Mouse (Mus musculus) lung, embryonic 15.5 days (tissue): Measurements from ENCODE around the gene Rps25. TPM values are rescaled to one million over a fixed set of nuclear protein-coding genes. Genes with fewer than 3 reads are reported as not detected.
A peak's percentile ranks its signal among the peaks of the same experiment; 100 is the strongest.
"Not testable (repeated sequence)": the region's sequence is repeated elsewhere in the genome, so short reads cannot be mapped to it uniquely, and the experiment has no call there.

ENCODE experiments used
- ATAC-seq: fragments of 200-750 bp; cut with Nextera tagmentation; 2 replicates; pipeline ENCODE4 v1.8.0; 2017; ENCODE audit warnings: moderate number of reproducible peaks, borderline replicate concordance; ENCODE audit not compliant: low FRiP score, low TSS enrichment; ENCODE audit errors: extremely low read depth
- H3K27ac ChIP-seq: fragments of 300-500 bp; sonication (generic); 2 replicates; pipeline ENCODE4 v1.5.1; 2015; ENCODE audit warnings: moderate library complexity, mild to moderate bottlenecking, inconsistent platforms
- H3K27me3 ChIP-seq: fragments of 300-500 bp; sonication (generic); 2 replicates; pipeline ENCODE4 v1.6.1; 2015; ENCODE audit warnings: inconsistent platforms
- H3K36me3 ChIP-seq: fragments of 300-500 bp; sonication (generic); 2 replicates; pipeline ENCODE4 v1.6.1; 2015; ENCODE audit warnings: inconsistent platforms
- H3K4me1 ChIP-seq: fragments of 300-500 bp; sonication (generic); 2 replicates; pipeline ENCODE4 v1.6.1; 2015; ENCODE audit warnings: inconsistent platforms
- H3K4me2 ChIP-seq: fragments of 300-500 bp; sonication (generic); 2 replicates; pipeline ENCODE4 v1.6.1; 2015; ENCODE audit warnings: inconsistent platforms, mild to moderate bottlenecking, moderate library complexity
- H3K4me3 ChIP-seq: fragments of 300-500 bp; sonication (generic); 2 replicates; pipeline ENCODE4 v1.5.1; 2015; ENCODE audit warnings: mild to moderate bottlenecking, inconsistent platforms
- H3K9ac ChIP-seq: fragments of 300-500 bp; sonication (generic); 2 replicates; pipeline ENCODE4 v1.6.1; 2015; ENCODE audit warnings: inconsistent platforms
- H3K9me3 ChIP-seq: fragments of 300-500 bp; sonication (generic); 2 replicates; pipeline ENCODE4 v1.6.1; 2016; ENCODE audit warnings: inconsistent platforms
- WGBS: fragments of 180-500 bp; shearing (Covaris S2); methylation state at CpG from one replicate; pipeline ENCODE4 v1.1.7; 2015; 5-methylcytosine and 5-hydroxymethylcytosine counted together
- polyA plus RNA-seq: library from polyadenylated mRNA; unstranded; fragments of >200 nt; fragmentation: Nextera tagmentation; extraction: Ambion mirVana; gene quantifications from 2 replicates; pipeline ENCODE4 v1.2.1, GENCODE M21; 2015

The Rps25 gene
- 1,635 and 1,709 TPM in 2 replicates for polyA plus RNA-seq

DNA sequence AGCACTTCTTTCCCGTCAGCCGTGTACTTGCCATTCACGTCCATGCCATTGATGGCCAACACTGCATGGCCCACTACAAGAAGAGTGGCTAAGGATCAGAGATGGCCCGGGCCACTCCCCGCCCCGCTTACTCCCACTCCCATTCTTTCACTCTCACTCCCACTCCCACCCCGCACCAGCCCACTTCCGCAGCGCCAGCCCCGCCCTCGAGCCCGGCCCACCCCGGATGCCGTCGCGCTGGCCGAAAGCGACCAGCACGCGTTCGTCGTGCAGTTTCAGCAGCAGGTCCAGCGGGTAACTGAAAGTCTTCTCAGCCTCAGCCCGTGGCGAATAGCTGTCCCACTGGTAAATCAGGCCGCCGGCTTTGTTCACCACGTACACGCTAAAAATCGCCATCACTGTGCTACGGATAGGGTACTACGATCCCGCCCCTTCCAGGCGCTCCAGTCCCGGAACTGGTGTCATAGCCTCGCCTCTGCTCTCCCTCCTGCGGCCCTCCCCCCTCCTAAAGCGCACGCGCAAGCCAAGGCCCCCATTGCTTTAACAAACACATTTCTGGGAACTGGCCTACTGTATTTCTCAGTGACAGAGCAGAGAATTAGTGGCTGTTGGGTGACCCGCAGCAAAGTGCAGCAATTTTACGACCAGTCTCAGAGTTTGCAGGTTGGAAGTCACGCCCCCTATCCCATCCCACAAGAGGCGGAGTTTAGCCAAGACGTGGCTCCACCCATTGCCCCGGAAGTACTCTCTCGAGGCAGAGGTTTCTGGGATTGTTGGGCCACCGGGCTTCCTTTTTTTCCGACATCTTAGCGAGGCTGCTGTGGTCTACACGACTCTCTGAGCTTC lies at the start of gene Rps25, which contains the start of gene Trappc4:
Gene Rps25 (plus strand): TSS at position 234 of the 846 bp plus-strand sequence.
Gene Trappc4 (minus strand): TSS at position 695 of the 846 bp plus-strand sequence.
- H3K4me1 ChIP-seq = peaks cover 25% of the 10 kb centered on the region
- H3K9ac ChIP-seq = peak within 1 kb of the TSS; percentile 85
- no peaks in the 10 kb centered on the region for H3K27me3 ChIP-seq
- H3K4me3 ChIP-seq = peak within 1 kb of the TSS; percentile 90
- peaks cover 70% of the 10 kb centered on the region for H3K36me3 ChIP-seq
- peak within 1 kb of the TSS; percentile 98 for H3K27ac ChIP-seq
- ATAC-seq = peak; percentile 96
- peak within 1 kb of the TSS; percentile 74 for H3K4me2 ChIP-seq
- no peaks in the 10 kb centered on the region for H3K9me3 ChIP-seq
- under 1% methylated on average over 51 of the region's 51 CpGs for WGBS

DNA sequence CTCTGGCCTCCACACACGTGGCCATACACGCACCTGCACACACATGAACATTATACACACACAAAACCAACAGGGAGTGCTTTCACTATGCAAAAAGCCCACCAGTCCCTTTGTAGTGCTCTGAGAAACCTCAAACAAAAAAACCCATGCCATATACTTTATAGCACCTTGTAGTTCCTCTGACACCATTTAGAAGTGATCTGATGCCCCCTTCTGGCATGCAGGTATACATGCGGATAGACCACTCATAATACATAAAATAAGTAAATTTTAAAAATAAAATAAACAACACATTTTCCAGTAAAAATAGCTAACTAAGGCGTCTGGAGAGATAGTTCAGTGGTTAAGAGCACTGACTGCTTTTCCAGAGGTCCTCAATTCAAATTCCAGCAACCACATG lies 49.7 kb upstream of the Rps25 start:
- Histone ChIP-seq H3K4me2 (no peak overlapping the region), H3K36me3 (peaks cover 69% of the 10 kb centered on the region), H3K27ac (no peak overlapping the region), H3K4me3 (no peak overlapping the region), H3K27me3 (no peaks in the 10 kb centered on the region), H3K9me3 (no peaks in the 10 kb centered on the region), H3K9ac (no peak overlapping the region), H3K4me1 (peaks cover 9% of the 10 kb centered on the region; the same call in 1 of the 2 replicates)
- ATAC-seq = no peak
- WGBS = 63% methylated on average over 4 of the region's 4 CpGs

DNA sequence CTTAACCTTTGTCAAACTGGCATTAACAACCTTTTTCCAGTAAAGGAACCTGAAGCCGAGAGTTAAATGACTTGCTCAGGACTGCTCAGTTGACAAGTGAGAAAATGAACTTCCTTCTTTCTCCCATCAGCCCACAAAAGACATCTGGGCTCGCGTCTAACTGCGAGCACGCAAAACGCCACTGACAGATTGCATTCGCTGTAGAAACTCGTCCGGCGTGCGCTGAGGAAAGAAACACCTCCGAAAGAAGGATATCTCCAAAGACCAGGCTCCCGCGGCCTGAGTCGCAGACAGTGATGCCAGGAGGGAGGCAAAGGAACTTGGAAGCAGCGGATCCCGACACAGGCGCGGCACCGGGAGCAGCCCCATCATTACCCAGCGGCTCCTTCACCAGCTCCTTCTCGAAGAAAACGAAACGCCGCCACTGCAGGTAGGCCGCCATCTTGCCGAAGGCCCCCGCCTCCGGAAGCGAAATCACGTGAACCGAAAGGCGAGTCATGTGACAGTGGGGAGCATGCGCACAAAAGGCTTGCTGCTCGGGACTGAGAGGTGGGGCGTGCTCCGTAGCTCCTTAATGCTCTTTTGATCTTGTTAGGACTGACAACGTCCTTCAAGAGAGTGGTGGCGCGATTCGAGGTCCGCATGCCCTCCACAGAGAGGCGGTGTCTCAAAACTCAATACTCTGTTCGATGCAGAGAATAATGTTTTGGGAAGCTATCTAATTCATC lies 45.6 kb upstream of the Rps25 start, which contains the start of gene Vps11:
Gene Vps11 (minus strand): TSS at position 481 of the 728 bp plus-strand sequence.
- H3K4me2 ChIP-seq = peak within 1 kb of the TSS; percentile 76
- H3K27ac ChIP-seq = peak within 1 kb of the TSS; percentile 48
- peaks cover 9% of the 10 kb centered on the region; the same call in 1 of the 2 replicates for H3K4me1 ChIP-seq
- peak within 1 kb of the TSS; percentile 70 for H3K4me3 ChIP-seq
- peak within 1 kb of the TSS; percentile 67 for H3K9ac ChIP-seq
- peaks cover 28% of the 10 kb centered on the region for H3K36me3 ChIP-seq
- no peaks in the 10 kb centered on the region for H3K9me3 ChIP-seq
- under 1% methylated on average over 44 of the region's 44 CpGs for WGBS
- peak; percentile 95 for ATAC-seq
- no peaks in the 10 kb centered on the region for H3K27me3 ChIP-seq

DNA sequence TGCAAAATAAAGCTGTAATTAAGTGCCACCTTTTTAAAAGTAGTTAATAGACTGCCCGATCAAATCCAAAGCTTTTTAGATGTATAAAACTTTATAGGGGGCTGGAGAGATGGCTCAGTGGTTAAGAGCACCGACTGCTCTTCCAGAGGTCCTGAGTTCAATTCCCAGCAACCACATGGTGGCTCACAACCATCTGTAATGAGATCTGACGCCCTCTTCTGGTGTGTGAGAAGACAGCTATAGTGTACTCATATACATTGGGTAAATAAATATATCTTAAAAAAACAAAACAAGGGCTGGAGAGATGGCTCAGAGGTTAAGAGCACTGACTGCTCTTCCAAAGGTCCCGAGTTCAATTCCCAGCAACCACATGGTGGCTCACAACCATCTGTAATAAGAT lies 45.0 kb upstream of the Rps25 start:
- Histone ChIP-seq H3K4me2 (peak overlapping the region; percentile 76), H3K36me3 (peaks cover 22% of the 10 kb centered on the region), H3K4me3 (peak overlapping the region; percentile 70), H3K27ac (peak overlapping the region; percentile 48; the same call in 1 of the 2 replicates), H3K9ac (peak overlapping the region; percentile 67; the same call in 1 of the 2 replicates)
- ATAC-seq = peak; percentile 36
- 42% methylated on average over 4 of the region's 4 CpGs for WGBS
- H3K9me3 ChIP-seq, H3K27me3 ChIP-seq, H3K4me1 ChIP-seq: not testable (repeated sequence)

DNA sequence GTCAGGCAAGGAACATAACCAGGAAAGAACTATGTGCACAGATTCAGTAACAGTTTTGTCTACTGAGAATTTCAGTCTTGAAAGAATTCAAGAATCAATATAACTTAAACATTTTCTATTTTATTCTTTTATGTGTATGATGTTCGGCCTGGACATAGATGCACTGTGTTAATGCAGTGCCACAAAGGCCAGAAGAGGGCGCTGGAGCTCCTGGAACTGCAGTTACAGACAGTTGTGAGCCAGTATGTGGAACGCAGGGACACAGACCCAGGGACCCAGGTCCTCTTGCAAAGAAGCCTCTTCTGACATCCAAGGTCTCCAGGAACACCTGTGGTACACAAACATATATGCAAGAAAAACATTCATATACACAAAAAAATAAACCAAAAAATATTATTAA lies 42.5 kb upstream of the Rps25 start:
- Histone ChIP-seq H3K27ac (no peak overlapping the region), H3K4me2 (no peak overlapping the region), H3K4me3 (no peak overlapping the region), H3K36me3 (peaks cover 3% of the 10 kb centered on the region; the same call in 1 of the 2 replicates), H3K9ac (no peak overlapping the region), H3K4me1 (peaks cover 9% of the 10 kb centered on the region; the same call in 1 of the 2 replicates), H3K9me3 (no peaks in the 10 kb centered on the region), H3K27me3 (no peaks in the 10 kb centered on the region)
- no peak for ATAC-seq
- WGBS = 60% methylated on average over 3 of the region's 3 CpGs

DNA sequence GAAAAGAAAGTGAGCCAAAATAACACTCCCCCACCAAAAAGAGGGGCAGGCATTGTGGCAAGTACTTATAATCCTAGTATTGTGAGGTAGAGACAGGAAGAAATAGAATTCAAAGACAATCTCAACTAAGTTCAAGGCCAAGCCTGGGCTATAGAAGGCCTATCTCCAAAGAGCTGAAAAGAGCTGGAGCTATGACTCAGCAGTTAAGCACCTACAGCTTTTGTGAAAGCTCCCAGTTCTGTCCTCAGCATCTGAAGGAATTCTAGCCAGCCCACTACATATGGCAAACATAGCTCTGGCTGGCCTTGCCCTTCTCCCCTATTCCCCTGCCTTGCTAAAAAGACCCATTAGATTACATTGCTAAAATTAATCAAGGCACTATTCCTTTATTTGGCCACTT lies 33.6 kb upstream of the Rps25 start:
- Histone ChIP-seq H3K9me3 (no peaks in the 10 kb centered on the region), H3K9ac (no peak overlapping the region), H3K4me1 (peaks cover 6% of the 10 kb centered on the region; the same call in 1 of the 2 replicates), H3K36me3 (no peaks in the 10 kb centered on the region), H3K4me2 (no peak overlapping the region), H3K4me3 (no peak overlapping the region), H3K27ac (no peak overlapping the region), H3K27me3 (no peaks in the 10 kb centered on the region)
- no peak for ATAC-seq

DNA sequence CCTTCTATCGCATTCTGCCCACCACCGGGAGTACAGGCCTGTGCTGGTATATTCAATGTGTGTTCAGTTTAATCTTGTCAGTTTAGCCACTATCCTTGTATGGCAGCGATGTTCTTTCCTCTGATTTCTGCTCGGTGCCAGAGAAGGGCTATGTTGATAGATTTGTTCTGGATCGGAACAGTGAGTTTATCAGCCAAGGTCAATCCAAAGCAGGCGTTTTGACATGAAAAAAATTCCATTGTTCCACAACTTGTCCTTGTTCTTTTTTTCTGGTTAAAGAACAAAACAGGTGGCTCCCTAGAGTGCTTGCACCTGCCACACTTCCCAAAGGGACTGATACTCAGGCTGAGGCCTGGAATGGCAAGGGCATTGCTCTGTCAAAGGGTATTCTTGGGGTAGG lies 30.8 kb upstream of the Rps25 start:
- ATAC-seq = no peak
- H3K36me3 ChIP-seq = peaks cover 3% of the 10 kb centered on the region; the same call in 1 of the 2 replicates
- H3K4me3 ChIP-seq = no peak overlapping the region
- no peaks in the 10 kb centered on the region for H3K9me3 ChIP-seq
- peaks cover 21% of the 10 kb centered on the region for H3K4me1 ChIP-seq
- 81% methylated on average over 6 of the region's 6 CpGs for WGBS
- no peak overlapping the region for H3K9ac ChIP-seq
- no peaks in the 10 kb centered on the region for H3K27me3 ChIP-seq
- no peak overlapping the region for H3K4me2 ChIP-seq
- no peak overlapping the region for H3K27ac ChIP-seq

DNA sequence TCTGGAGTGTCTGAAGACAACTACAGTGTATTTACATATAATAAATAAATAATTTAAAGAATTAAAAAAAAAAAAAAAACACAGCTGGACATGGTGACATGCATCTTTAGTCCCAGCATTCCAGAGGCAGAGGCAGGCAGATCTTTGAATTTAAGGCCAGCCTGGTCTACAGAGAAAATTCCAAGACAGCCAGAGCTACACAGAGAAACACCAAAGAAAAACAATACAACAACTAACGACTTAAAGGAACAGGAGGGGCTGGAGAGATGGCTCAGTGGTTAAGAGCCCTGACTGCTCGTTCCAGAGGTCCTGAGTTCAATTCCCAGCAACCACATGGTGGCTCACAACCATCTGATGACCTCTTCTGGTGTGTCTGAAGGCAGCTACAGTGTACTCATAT lies 29.6 kb upstream of the Rps25 start:
- H3K4me2 ChIP-seq, ATAC-seq, H3K9me3 ChIP-seq, H3K9ac ChIP-seq, H3K4me3 ChIP-seq, H3K27ac ChIP-seq, H3K27me3 ChIP-seq: not testable (repeated sequence)
- WGBS = 74% methylated on average over 2 of the region's 2 CpGs
- Histone ChIP-seq H3K4me1 (peaks cover 21% of the 10 kb centered on the region), H3K36me3 (peaks cover 15% of the 10 kb centered on the region)

DNA sequence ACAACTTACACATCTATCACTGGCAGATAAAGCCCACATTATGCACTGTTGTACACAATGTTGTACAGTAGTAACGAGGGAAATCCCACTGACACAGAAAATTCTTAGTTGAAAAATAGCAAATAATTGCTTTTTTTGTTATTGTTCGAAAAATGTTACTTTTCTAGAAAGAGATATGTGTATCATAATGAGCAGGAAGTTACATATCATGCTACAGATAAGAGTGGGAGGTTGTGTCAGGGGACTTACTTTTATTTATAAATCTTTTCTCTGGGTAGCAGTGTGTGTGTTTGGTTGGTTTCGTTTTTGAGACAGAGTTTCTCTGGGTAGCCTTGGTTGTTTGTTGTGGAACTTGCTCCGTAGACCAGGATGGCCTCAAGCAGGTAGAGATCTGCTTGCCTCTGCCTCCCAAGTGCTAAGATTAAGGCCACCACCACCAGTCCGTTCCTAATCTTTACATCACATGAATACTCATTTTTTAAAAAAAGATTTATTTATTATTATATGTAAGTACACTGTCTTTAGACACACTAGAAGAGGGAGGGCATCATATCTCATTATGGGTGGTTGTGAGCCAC lies 28.7 kb upstream of the Rps25 start:
- no peak overlapping the region; the same call in 1 of the 2 replicates for H3K27ac ChIP-seq
- no peak for ATAC-seq
- H3K4me1 ChIP-seq = peaks cover 21% of the 10 kb centered on the region
- H3K36me3 ChIP-seq = peaks cover 24% of the 10 kb centered on the region
- peak overlapping the region; percentile 52 for H3K4me2 ChIP-seq
- 75% methylated on average over 5 of the region's 5 CpGs for WGBS
- H3K4me3 ChIP-seq = peak overlapping the region; percentile 78
- H3K9ac ChIP-seq = peak overlapping the region; percentile 65
- no peaks in the 10 kb centered on the region for H3K9me3 ChIP-seq
- no peaks in the 10 kb centered on the region for H3K27me3 ChIP-seq

DNA sequence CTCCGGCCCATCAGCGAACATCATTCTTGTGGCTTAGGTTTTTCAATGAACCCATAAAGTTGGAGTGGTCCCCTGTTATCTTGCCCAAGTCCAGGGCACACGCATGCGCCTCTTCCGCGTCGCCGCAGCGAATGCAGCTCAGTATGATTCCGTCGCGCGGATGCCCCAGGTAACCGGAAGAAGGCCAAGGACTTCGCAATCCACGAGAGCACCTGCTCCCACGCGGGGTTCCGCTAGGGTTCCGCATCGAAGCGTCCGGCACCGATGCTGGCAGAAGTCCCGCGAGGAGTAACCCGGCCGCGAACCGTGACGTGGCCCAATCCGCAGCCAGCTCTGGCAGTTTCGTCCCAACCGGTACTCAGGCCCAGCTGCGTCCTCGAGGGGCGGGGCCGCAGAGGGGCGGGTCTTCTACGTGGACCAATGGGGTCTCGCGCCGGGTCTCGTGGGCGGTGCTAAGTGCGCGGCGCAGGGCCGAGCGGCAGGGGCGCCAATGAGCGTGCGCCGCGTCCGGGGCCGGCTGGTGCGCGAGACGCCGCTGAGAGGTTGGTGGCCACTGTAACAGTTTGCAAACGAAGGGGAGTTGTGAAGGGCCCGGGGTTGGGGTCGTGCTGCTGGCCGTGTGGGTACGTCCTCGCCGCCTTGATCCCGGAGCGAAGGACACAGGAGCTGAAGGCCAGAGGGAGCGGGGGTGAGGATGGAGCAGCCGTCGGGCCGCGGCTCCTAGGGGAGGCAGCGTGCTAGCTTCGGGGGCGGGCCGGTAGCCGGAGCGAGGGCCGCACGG lies 27.7 kb upstream of the Rps25 start, which contains the start of gene Hyou1:
Gene Hyou1 (plus strand): TSS at position 437 of the 781 bp plus-strand sequence.
- H3K4me2 ChIP-seq = peak within 1 kb of the TSS; percentile 90
- WGBS = under 1% methylated on average over 82 of the region's 83 CpGs
- peak within 1 kb of the TSS; percentile 77 for H3K27ac ChIP-seq
- no peaks in the 10 kb centered on the region for H3K27me3 ChIP-seq
- peak; percentile 99 for ATAC-seq
- peak within 1 kb of the TSS; percentile 92 for H3K9ac ChIP-seq
- peaks cover 34% of the 10 kb centered on the region for H3K36me3 ChIP-seq
- H3K4me1 ChIP-seq = peaks cover 21% of the 10 kb centered on the region
- no peaks in the 10 kb centered on the region for H3K9me3 ChIP-seq
- H3K4me3 ChIP-seq = peak within 1 kb of the TSS; percentile 78

DNA sequence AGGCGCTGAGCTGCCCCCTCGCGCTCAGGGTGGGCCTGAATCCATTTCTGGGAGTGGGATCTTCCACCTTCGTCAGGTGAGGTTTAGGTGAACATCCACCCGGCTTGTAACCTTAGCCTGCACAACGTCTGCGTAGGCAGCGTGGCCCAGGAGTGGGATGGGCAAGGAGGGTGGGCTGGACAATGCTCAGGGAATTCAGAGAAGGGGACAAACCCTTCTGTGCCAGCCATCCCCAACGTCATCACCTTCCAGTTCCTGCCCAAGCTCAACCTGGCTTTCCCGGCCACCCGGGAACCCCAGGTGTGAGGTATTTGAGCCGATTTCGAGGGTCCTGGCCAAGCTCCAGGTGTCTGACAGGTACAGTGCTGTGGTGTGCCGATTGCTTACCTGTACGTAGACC lies 27.1 kb upstream of the Rps25 start:
- H3K27me3 ChIP-seq = no peaks in the 10 kb centered on the region
- peaks cover 21% of the 10 kb centered on the region for H3K4me1 ChIP-seq
- H3K4me3 ChIP-seq = peak overlapping the region; percentile 78
- H3K4me2 ChIP-seq = peak overlapping the region; percentile 90
- H3K9me3 ChIP-seq = no peaks in the 10 kb centered on the region
- peaks cover 40% of the 10 kb centered on the region for H3K36me3 ChIP-seq
- H3K9ac ChIP-seq = peak overlapping the region; percentile 92
- ATAC-seq = peak; percentile 31; the same call in 1 of the 2 replicates
- WGBS = 4% methylated on average over 15 of the region's 15 CpGs
- H3K27ac ChIP-seq = peak overlapping the region; percentile 76
